ENCODE assay signal across 18 mouse cellular contexts in genomic region chrX:42119442-42120048, GRCm38 (mm10).
"Had no signal": no experiment of that assay in that cellular context is flagged by ENCODE, and none has a peak within 500 bp of the region (broad histone marks: within the 10 kb centered on the region; RNA-seq: fewer than 3 reads in every experiment).

No protein-coding gene starts in this region.

- H3K9ac ChIP-seq: liver, embryonic 13.5 days; liver, embryonic 15.5 days; liver, postnatal 0 days; lung, embryonic 15.5 days; midbrain, embryonic 12.5 days; midbrain, embryonic 15.5 days; stomach, embryonic 15.5 days had no signal

- H3K36me3 ChIP-seq: liver, embryonic 13.5 days; liver, embryonic 15.5 days; lung, embryonic 15.5 days; midbrain, embryonic 12.5 days; midbrain, embryonic 15.5 days; stomach, embryonic 15.5 days had no signal

- DNase-seq: liver, embryonic 13.5 days; liver, postnatal 0 days; lung, adult 2 months; lung, postnatal 14 days; lung, postnatal 36 days; right cerebral cortex, postnatal 14 days; thymus, adult 18-20 months; thymus, postnatal 14 days; thymus, postnatal 36 days had no signal

- H3K27me3 ChIP-seq: liver, embryonic 13.5 days; liver, embryonic 15.5 days; lung, embryonic 15.5 days; midbrain, embryonic 12.5 days; midbrain, embryonic 15.5 days; stomach, embryonic 15.5 days had no signal

- H3K4me3 ChIP-seq: liver, embryonic 13.5 days; liver, embryonic 15.5 days; lung, embryonic 15.5 days; megakaryocyte, embryonic 14.5 days; midbrain, embryonic 12.5 days; midbrain, embryonic 15.5 days; stomach, embryonic 15.5 days had no signal

- ATAC-seq: liver, postnatal 0 days; lung, postnatal 0 days; midbrain, embryonic 15.5 days had no signal

- H3K4me1 ChIP-seq: liver, embryonic 13.5 days; liver, embryonic 15.5 days; lung, embryonic 15.5 days; midbrain, embryonic 12.5 days; midbrain, embryonic 15.5 days; stomach, embryonic 15.5 days had no signal

- H3K4me2 ChIP-seq: liver, embryonic 13.5 days; liver, embryonic 15.5 days; lung, embryonic 15.5 days; midbrain, embryonic 12.5 days; midbrain, embryonic 15.5 days; stomach, embryonic 15.5 days had no signal

- H3K9me3 ChIP-seq: liver, embryonic 13.5 days; liver, embryonic 15.5 days; lung, embryonic 15.5 days; megakaryocyte, embryonic 14.5 days; midbrain, embryonic 12.5 days; midbrain, embryonic 15.5 days; stomach, embryonic 15.5 days had no signal

- H3K27ac ChIP-seq: liver, embryonic 13.5 days; liver, embryonic 15.5 days; lung, embryonic 15.5 days; macrophage; midbrain, embryonic 12.5 days; midbrain, embryonic 15.5 days; stomach, embryonic 15.5 days; stomach, postnatal 0 days had no signal
